Mouse (Mus musculus) erythroblast, embryonic 14.5 days (primary cell): ENCODE data around the gene Mmrn2.

ENCODE experiments used
- GATA1 ChIP-seq: IDR thresholded peaks from 2 replicates; pipeline ENCODE4 v1.6.1; 2012; ENCODE audit warnings: low read length, inconsistent platforms, mixed read lengths
- TAL1 ChIP-seq: IDR thresholded peaks from 3 replicates; pipeline ENCODE4 v1.6.1; 2012; ENCODE audit warnings: low read length, inconsistent platforms, mixed read lengths

GRCm38 (mm10) chr14:34421078-34421477 is 45.8 kb downstream of the Mmrn2 start:
- no peak for TF ChIP-seq TAL1
- no peak for TF ChIP-seq GATA1
